ENCODE assay signal across 8 mouse cellular contexts in genomic region chrX:71816931-71817361, GRCm38 (mm10). TPM values are rescaled to one million over a fixed set of nuclear protein-coding genes. Genes with fewer than 3 reads are reported as not detected.
DNase-seq lines count a peak whose midpoint lies in the region; ATAC-seq lines count a peak whose summit lies in the region.

No protein-coding gene starts in this region.

- no peaks in the 10 kb centered on the region for H3K9me3 ChIP-seq in intestine, embryonic 14.5 days (ENCODE audit: control insufficient read depth, low read length)
- H3K9me3 ChIP-seq in midbrain, embryonic 16.5 days (replicated peaks; ENCODE audit: control insufficient read depth, low read length, poor library complexity, severe bottlenecking): no peaks in the 10 kb centered on the region; the same call in 1 of the 2 replicates

- H3K4me2 ChIP-seq in intestine, embryonic 14.5 days (ENCODE audit: low read length): peak overlapping the region; percentile 51
- peak overlapping the region; percentile 49 for H3K4me2 ChIP-seq in midbrain, embryonic 16.5 days (ENCODE audit: low read length)

- H3K4me1 ChIP-seq in intestine, embryonic 14.5 days (replicated peaks; ENCODE audit: control insufficient read depth, insufficient read depth, low read length): no peaks in the 10 kb centered on the region; the same call in 1 of the 2 replicates
- peaks cover 10% of the 10 kb centered on the region for H3K4me1 ChIP-seq in midbrain, embryonic 16.5 days (ENCODE audit: control insufficient read depth, insufficient read depth, low read length)

- no peaks in the 10 kb centered on the region for H3K27me3 ChIP-seq in intestine, embryonic 14.5 days (replicated peaks; ENCODE audit: control insufficient read depth, insufficient read depth, low read length)
- H3K27me3 ChIP-seq in midbrain, embryonic 16.5 days (ENCODE audit: control insufficient read depth, insufficient read depth, low read depth, low read length): no peaks in the 10 kb centered on the region

- 20% methylated on average over 14 of the region's 14 CpGs for WGBS in intestine, embryonic 14.5 days
- WGBS in midbrain, embryonic 16.5 days: 16% methylated on average over 14 of the region's 14 CpGs

- peak overlapping the region; percentile 56 for H3K4me3 ChIP-seq in intestine, embryonic 14.5 days (ENCODE audit: low read depth, low read length)
- H3K4me3 ChIP-seq in midbrain, embryonic 16.5 days (ENCODE audit: low read depth, low read length): peak overlapping the region; percentile 60

- DNase-seq in cerebellum, postnatal 36 days: no peak
- DNase-seq in spleen, adult 12 weeks (ENCODE audit: low spot score): peak; percentile 4
- no peak for DNase-seq in spleen, postnatal 14 days (ENCODE audit: low spot score in 2 of 2)
- no peak for DNase-seq in intestine, embryonic 14.5 days (ENCODE audit: low spot score)
- DNase-seq in ovary, postnatal 14 days (ENCODE audit: low spot score): no peak
- DNase-seq in left cerebral cortex, adult 18-20 months (ENCODE audit: low spot score in 2 of 2): no peak

- H3K36me3 ChIP-seq in intestine, embryonic 14.5 days (ENCODE audit: control insufficient read depth, insufficient read depth, low read length): no peaks in the 10 kb centered on the region
- no peaks in the 10 kb centered on the region for H3K36me3 ChIP-seq in midbrain, embryonic 16.5 days (ENCODE audit: control insufficient read depth, insufficient read depth, low read length)

- peak overlapping the region; percentile 77; the same call in 1 of the 2 replicates for H3K27ac ChIP-seq in intestine, embryonic 14.5 days (ENCODE audit: low read depth)
- H3K27ac ChIP-seq in midbrain, embryonic 16.5 days (ENCODE audit: low read length): peak overlapping the region; percentile 76

- ATAC-seq in cerebellum, adult (ENCODE audit: insufficient number of reproducible peaks, low FRiP score, low TSS enrichment): peak; percentile 37; the same call in 1 of the 2 replicates
- peak; percentile 28 for ATAC-seq in intestine, embryonic 14.5 days (replicated peaks; ENCODE audit: low FRiP score, low TSS enrichment, low read depth)
- peak; percentile 79 for ATAC-seq in midbrain, embryonic 16.5 days

- peak overlapping the region; percentile 63 for H3K9ac ChIP-seq in intestine, embryonic 14.5 days (ENCODE audit: low read length)
- peak overlapping the region; percentile 70 for H3K9ac ChIP-seq in midbrain, embryonic 16.5 days (ENCODE audit: low read depth, low read length)

RNA-seq across cellular contexts. Expression of gene Vma21, which starts 1.2 kb away (rescaled TPM):
- 37.0 and 41.2 TPM in 2 replicates for polyA plus RNA-seq in intestine, embryonic 14.5 days (2014; fragmentation: Nextera tagmentation; extraction: Ambion mirVana)
- polyA plus RNA-seq in midbrain, embryonic 16.5 days (2015; fragmentation: Nextera tagmentation; extraction: Ambion mirVana): 57.6 and 60.2 TPM in 2 replicates
- 10 to 100 TPM; 33.5 to 35.4 TPM for total RNA-seq in left cerebral cortex, adult 18-20 months (2021)

Comparison
In these comparisons a context has a peak if more than half of its experiments do, and no peak if none do; other contexts are left out.
1. ATAC-seq: peak in every context shown above with its lines; median percentile 79 in midbrain, embryonic 16.5 days; 37 in cerebellum, adult; 28 in intestine, embryonic 14.5 days.